Mouse (Mus musculus) embryonic facial prominence, embryonic 14.5 days (tissue): ENCODE measurements around the gene Olfr1154. TPM values are rescaled to one million over a fixed set of nuclear protein-coding genes. Genes with fewer than 3 reads are reported as not detected.

Experiments used
- ATAC-seq: fragments of 200-750 bp; cut with Nextera tagmentation; 2 replicates; pipeline ENCODE4 v1.8.0; 2017; ENCODE audit warnings: low read depth, moderate number of reproducible peaks, moderate TSS enrichment
- DNase-seq: peaks from one replicate; pipeline ENCODE4 v3.0.0-alpha.2; 2015; ENCODE audit warnings: low spot score
- H3K27ac ChIP-seq: fragments of 300-500 bp; sonication (generic); replicated peaks from 2 replicates; pipeline ENCODE4 v1.5.1; 2014; ENCODE audit warnings: low read depth, mild to moderate bottlenecking, low read length, moderate library complexity
- H3K27me3 ChIP-seq: fragments of 300-500 bp; sonication (generic); replicated peaks from 2 replicates; pipeline ENCODE4 v1.6.1; 2014; ENCODE audit warnings: low read length; ENCODE audit not compliant: control insufficient read depth, insufficient read depth
- H3K36me3 ChIP-seq: fragments of 300-500 bp; sonication (generic); 2 replicates; pipeline ENCODE4 v1.6.1; 2014; ENCODE audit warnings: low read length, mixed read lengths; ENCODE audit not compliant: control insufficient read depth, insufficient read depth
- H3K4me1 ChIP-seq: fragments of 300-500 bp; sonication (generic); 2 replicates; pipeline ENCODE4 v1.6.1; 2014; ENCODE audit warnings: antibody characterized with exemption, low read length; ENCODE audit not compliant: control insufficient read depth, insufficient read depth
- H3K4me2 ChIP-seq: fragments of 300-500 bp; sonication (generic); 2 replicates; pipeline ENCODE4 v1.6.1; 2014; ENCODE audit warnings: low read depth, mild to moderate bottlenecking, low read length, moderate library complexity, mixed read lengths
- H3K4me3 ChIP-seq: fragments of 300-500 bp; sonication (generic); 2 replicates; pipeline ENCODE4 v1.5.1; 2014; ENCODE audit warnings: low read depth, mild to moderate bottlenecking, low read length
- H3K9ac ChIP-seq: fragments of 300-500 bp; sonication (generic); 2 replicates; pipeline ENCODE4 v1.6.1; 2014; ENCODE audit warnings: low read depth, mild to moderate bottlenecking, low read length, moderate library complexity, mixed read lengths
- H3K9me3 ChIP-seq: fragments of 300-500 bp; sonication (generic); 2 replicates; pipeline ENCODE4 v1.6.1; 2016; ENCODE audit warnings: low read length; ENCODE audit not compliant: control insufficient read depth
- WGBS: fragments of 180-500 bp; shearing (Covaris S2); extraction: QIAGEN DNeasy Blood & Tissue Kit; methylation state at CpG from one replicate; pipeline ENCODE4 v1.1.7; 2014; 5-methylcytosine and 5-hydroxymethylcytosine counted together
- polyA plus RNA-seq: library from polyadenylated mRNA; unstranded; fragments of >200 nt; fragmentation: Nextera tagmentation; extraction: Ambion mirVana; gene quantifications from 2 replicates; pipeline ENCODE4 v1.2.1, GENCODE M21; 2014

The Olfr1154 gene
- not detected in 2 replicates for polyA plus RNA-seq

GRCm38 (mm10) chr2:87905066-87905465 is at the start of gene Olfr1154:
TSS of gene Olfr1154 (minus strand) at chr2:87905166.
- Histone ChIP-seq H3K36me3 (no peaks in the 10 kb centered on the region), H3K4me1 (no peaks in the 10 kb centered on the region), H3K27me3 (no peaks in the 10 kb centered on the region), H3K4me3 (no peak within 1 kb of the TSS), H3K9me3 (no peaks in the 10 kb centered on the region), H3K9ac (no peak within 1 kb of the TSS), H3K27ac (no peak within 1 kb of the TSS), H3K4me2 (no peak within 1 kb of the TSS)
- 86% methylated on average over 1 of the region's 1 CpGs for WGBS
- ATAC-seq (no peak), DNase-seq (no peak)

GRCm38 (mm10) chr2:87953000-87953399 is 48.0 kb upstream of the Olfr1154 start, which contains the start of gene Olfr1156:
TSS of gene Olfr1156 (minus strand) at chr2:87953100.
- Histone ChIP-seq H3K27me3 (no peaks in the 10 kb centered on the region), H3K27ac (no peak within 1 kb of the TSS), H3K4me1 (no peaks in the 10 kb centered on the region), H3K36me3 (no peaks in the 10 kb centered on the region), H3K9me3 (no peaks in the 10 kb centered on the region), H3K4me2 (no peak within 1 kb of the TSS), H3K9ac (no peak within 1 kb of the TSS), H3K4me3 (no peak within 1 kb of the TSS)
- ATAC-seq (no peak), DNase-seq (no peak)

- WGBS, result 98% methylated on average over 1 of the region's 1 CpGs
- ATAC-seq (no peak), DNase-seq (no peak)
- no peaks in the 10 kb centered on the region for H3K36me3 ChIP-seq
- H3K4me3 ChIP-seq, result no peak within 1 kb of the TSS
- no peak within 1 kb of the TSS for H3K27ac ChIP-seq
- H3K4me2 ChIP-seq, result no peak within 1 kb of the TSS
- no peak within 1 kb of the TSS for H3K9ac ChIP-seq
- H3K9me3 ChIP-seq, result no peaks in the 10 kb centered on the region
- no peaks in the 10 kb centered on the region for H3K27me3 ChIP-seq
- no peaks in the 10 kb centered on the region for H3K4me1 ChIP-seq
Observed at GRCm38 (mm10) chr2:87945037-87945436, 40.1 kb upstream of the Olfr1154 start, which contains the start of gene Olfr1155. TSS of gene Olfr1155 (minus strand) at chr2:87945137.

GRCm38 (mm10) chr2:87894662-87895061 is 10.3 kb downstream of the Olfr1154 start, which contains the start of gene Olfr1153:
TSS of gene Olfr1153 (plus strand) at chr2:87894962.
- H3K4me2 ChIP-seq, result no peak within 1 kb of the TSS
- 66% methylated on average over 1 of the region's 1 CpGs for WGBS
- no peaks in the 10 kb centered on the region for H3K27me3 ChIP-seq
- no peak for DNase-seq
- H3K4me1 ChIP-seq, result no peaks in the 10 kb centered on the region
- H3K36me3 ChIP-seq, result no peaks in the 10 kb centered on the region
- no peak within 1 kb of the TSS for H3K9ac ChIP-seq
- no peak for ATAC-seq
- no peak within 1 kb of the TSS for H3K27ac ChIP-seq
- H3K4me3 ChIP-seq, result no peak within 1 kb of the TSS
- no peaks in the 10 kb centered on the region for H3K9me3 ChIP-seq

DNA sequence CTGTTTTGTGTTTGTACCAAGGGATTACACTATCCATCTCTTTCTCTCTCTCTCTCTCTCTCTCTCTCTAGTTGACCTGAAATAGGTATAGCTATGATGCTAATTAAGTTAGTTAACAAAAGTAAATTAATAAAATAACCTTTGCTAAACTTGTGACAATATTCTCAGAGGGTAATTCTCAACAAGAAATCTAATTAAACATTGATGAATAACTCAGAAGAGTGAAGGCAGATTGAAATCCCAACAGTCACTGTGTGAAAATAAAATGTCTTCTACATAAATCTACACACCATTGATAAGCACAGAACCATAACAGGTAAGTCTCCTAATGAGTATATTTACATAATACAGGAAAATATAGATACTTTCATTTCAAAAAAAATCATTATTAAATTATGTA is 38.8 kb downstream of the Olfr1154 start, which contains the start of gene Olfr1152:
Gene Olfr1152, plus strand, starts transcription at position 301 of the 400 bp plus-strand sequence.
- Histone ChIP-seq H3K27ac (no peak within 1 kb of the TSS), H3K4me2 (no peak within 1 kb of the TSS), H3K9ac (no peak within 1 kb of the TSS), H3K9me3 (no peaks in the 10 kb centered on the region), H3K27me3 (no peaks in the 10 kb centered on the region), H3K4me1 (no peaks in the 10 kb centered on the region), H3K4me3 (no peak within 1 kb of the TSS), H3K36me3 (no peaks in the 10 kb centered on the region)
- no peak for ATAC-seq
- DNase-seq, result no peak

GRCm38 (mm10) chr2:87855562-87855961 is 49.4 kb downstream of the Olfr1154 start, which contains the start of gene Olfr1151:
TSS of gene Olfr1151 (plus strand) at chr2:87855862.
- ATAC-seq, result no peak
- Histone ChIP-seq H3K9ac (no peak within 1 kb of the TSS), H3K4me2 (no peak within 1 kb of the TSS), H3K36me3 (no peaks in the 10 kb centered on the region), H3K4me1 (no peaks in the 10 kb centered on the region), H3K4me3 (no peak within 1 kb of the TSS), H3K27me3 (no peaks in the 10 kb centered on the region), H3K9me3 (no peaks in the 10 kb centered on the region), H3K27ac (no peak within 1 kb of the TSS)
- 89% methylated on average over 1 of the region's 1 CpGs for WGBS
- no peak for DNase-seq

Other genes with a start within 250 kb of the Olfr1154 start
- not detected in 2 replicates for gene Olfr1134, start 246.7 kb downstream of the Olfr1154 start, polyA plus RNA-seq
- not detected in 2 replicates for gene Olfr1135, start 231.5 kb downstream of the Olfr1154 start, polyA plus RNA-seq
- gene Olfr1136, start 211.2 kb downstream of the Olfr1154 start, polyA plus RNA-seq, result not detected in 2 replicates
- not detected in 2 replicates for gene Olfr1137, start 192.0 kb downstream of the Olfr1154 start, polyA plus RNA-seq
- gene Olfr1138, start 165.2 kb downstream of the Olfr1154 start, polyA plus RNA-seq, result not detected in 2 replicates
- gene Olfr1140, start 161.4 kb downstream of the Olfr1154 start, polyA plus RNA-seq, result not detected in 2 replicates
- gene Olfr1141, start 151.2 kb downstream of the Olfr1154 start, polyA plus RNA-seq, result not detected in 2 replicates
- gene Olfr152, start 125.7 kb downstream of the Olfr1154 start, polyA plus RNA-seq, result not detected in 2 replicates
- gene Olfr1143, start 104.6 kb downstream of the Olfr1154 start, polyA plus RNA-seq, result 0.18 TPM in 1 of 2 replicates, not detected in the other
- gene Olfr1145, start 95.3 kb downstream of the Olfr1154 start, polyA plus RNA-seq, result not detected in 2 replicates
- gene Olfr1148, start 74.6 kb downstream of the Olfr1154 start, polyA plus RNA-seq, result not detected in 2 replicates
- not detected in 2 replicates for gene Olfr1150-ps1, start 61.2 kb downstream of the Olfr1154 start, polyA plus RNA-seq
- not detected in 2 replicates for gene Olfr1151, start 49.3 kb downstream of the Olfr1154 start, polyA plus RNA-seq
- gene Olfr1152, start 38.7 kb downstream of the Olfr1154 start, polyA plus RNA-seq, result 0.06 TPM in 1 of 2 replicates, not detected in the other
- 0.11 TPM in 1 of 2 replicates, not detected in the other for gene Olfr1153, start 10.2 kb downstream of the Olfr1154 start, polyA plus RNA-seq
- not detected in 2 replicates for gene Olfr1155, start 40.0 kb upstream of the Olfr1154 start, polyA plus RNA-seq
- 0.11 TPM in 1 of 2 replicates, not detected in the other for gene Olfr1156, start 47.9 kb upstream of the Olfr1154 start, polyA plus RNA-seq
- gene Olfr1157, start 63.1 kb upstream of the Olfr1154 start, polyA plus RNA-seq, result not detected in 2 replicates
- gene Olfr74, start 69.5 kb upstream of the Olfr1154 start, polyA plus RNA-seq, result not detected in 2 replicates
- not detected in 2 replicates for gene Olfr1158, start 84.9 kb upstream of the Olfr1154 start, polyA plus RNA-seq
- not detected in 2 replicates for gene Olfr1160, start 103.1 kb upstream of the Olfr1154 start, polyA plus RNA-seq
- gene Olfr1161, start 117.6 kb upstream of the Olfr1154 start, polyA plus RNA-seq, result not detected in 2 replicates
- gene Olfr73, start 132.5 kb upstream of the Olfr1154 start, polyA plus RNA-seq, result not detected in 2 replicates
- gene Olfr1162, start 146.0 kb upstream of the Olfr1154 start, polyA plus RNA-seq, result 0.09 TPM in 1 of 2 replicates, not detected in the other
- gene Olfr1163, start 166.7 kb upstream of the Olfr1154 start, polyA plus RNA-seq, result not detected in 2 replicates
- not detected in 2 replicates for gene Olfr1164, start 188.8 kb upstream of the Olfr1154 start, polyA plus RNA-seq
- gene Olfr1166, start 223.1 kb upstream of the Olfr1154 start, polyA plus RNA-seq, result 0.11 TPM in 1 of 2 replicates, not detected in the other